Mouse (Mus musculus): ENCODE data around the gene Wdr81.

The Wdr81 gene

GRCm38 (mm10) chr11:75453991-75454930 is at the start of gene Wdr81:
Wdr81 (minus strand) TSS chr11:75454717.
- DNase-seq (ENCODE audit: inconsistent age in 2 of 2, low spot score in 1 of 2) = peak; percentile 90 to 96

- DNase-seq (ENCODE audit: inconsistent age in 2 of 2, low spot score in 1 of 2) = peak in 1 of 2 experiments; percentile 72
Measured at GRCm38 (mm10) chr11:75498126-75498525, 43.6 kb upstream of the Wdr81 start.

GRCm38 (mm10) chr11:75494296-75495049 is 40.0 kb upstream of the Wdr81 start:
- no peak for DNase-seq (ENCODE audit: inconsistent age in 2 of 2, low spot score in 1 of 2)

DNA sequence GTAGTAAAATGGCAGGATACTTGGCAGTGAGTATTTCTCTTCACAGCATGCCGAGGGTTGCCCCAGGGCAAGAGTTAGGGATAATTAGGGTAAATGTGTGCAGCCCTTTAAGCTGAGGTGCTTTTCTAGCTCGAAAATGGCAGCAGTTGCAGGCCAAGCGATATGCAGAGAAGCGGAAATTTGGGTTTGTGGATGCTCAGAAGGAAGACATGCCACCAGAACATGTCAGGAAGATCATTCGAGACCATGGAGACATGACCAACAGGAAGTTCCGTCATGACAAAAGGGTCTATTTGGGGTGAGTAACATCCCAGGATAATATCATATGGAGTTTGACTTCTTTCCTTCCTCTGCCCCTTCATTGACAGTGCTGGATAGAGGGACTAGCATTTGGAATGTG is 33.0 kb upstream of the Wdr81 start:
- DNase-seq (ENCODE audit: inconsistent age in 2 of 2, low spot score in 1 of 2) = no peak

DNA sequence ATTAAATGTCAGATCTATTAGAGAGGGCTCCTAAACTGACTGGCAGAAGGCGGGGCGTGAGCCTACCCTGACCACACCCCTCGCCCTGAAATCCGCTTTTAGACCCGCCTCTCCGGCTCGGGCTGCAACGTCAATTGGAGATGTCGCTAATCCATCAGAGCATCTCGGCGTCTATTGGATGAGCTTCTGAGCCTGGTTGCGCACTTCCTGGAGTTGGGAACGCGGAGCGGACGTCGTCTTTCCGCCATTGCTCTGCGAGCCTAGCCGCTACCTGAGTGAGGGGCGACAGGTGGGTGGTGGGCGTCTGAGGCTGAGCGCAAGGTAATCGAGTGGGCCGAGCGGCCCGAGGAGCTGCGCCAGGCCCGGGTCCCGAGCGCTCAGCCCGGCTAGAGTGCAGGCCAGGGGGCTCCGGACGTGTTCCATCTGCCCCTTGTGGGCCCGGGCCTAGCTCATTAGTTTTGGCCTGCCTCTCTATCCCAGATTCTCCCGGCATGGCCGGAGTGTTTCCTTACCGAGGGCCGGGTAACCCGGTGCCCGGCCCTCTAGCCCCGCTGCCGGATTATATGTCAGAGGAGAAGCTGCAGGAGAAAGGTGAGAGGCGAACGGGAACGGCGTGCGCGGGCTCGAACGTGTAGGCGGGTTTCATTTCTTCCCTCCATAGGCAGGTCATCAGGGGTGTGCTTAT is 32.2 kb upstream of the Wdr81 start, which contains the start of gene Prpf8:
TSS of gene Prpf8 (plus strand) at position 216 of the 685 bp plus-strand sequence.
- DNase-seq (ENCODE audit: inconsistent age in 2 of 2, low spot score in 1 of 2) = peak; percentile 97 to 100

DNA sequence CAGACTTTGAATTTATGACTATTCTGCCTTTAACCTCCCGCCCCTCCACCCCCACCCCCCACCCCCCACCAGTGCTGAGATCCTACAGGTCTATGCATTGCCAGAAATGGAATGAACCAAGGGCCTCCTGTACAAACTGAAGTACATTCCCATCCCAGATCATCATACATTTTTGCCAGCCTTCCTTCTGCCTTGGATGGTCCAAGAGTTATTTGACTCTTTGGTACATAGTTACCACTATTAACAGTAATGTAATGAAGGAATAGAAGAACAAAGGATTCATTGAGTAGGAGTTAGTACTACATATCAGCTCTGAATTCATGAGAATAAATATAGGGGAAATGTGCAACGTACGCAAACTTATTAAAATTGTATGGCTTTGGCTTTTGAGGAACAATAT is 31.7 kb upstream of the Wdr81 start:
- no peak for DNase-seq (ENCODE audit: inconsistent age in 2 of 2, low spot score in 1 of 2)

GRCm38 (mm10) chr11:75473376-75473775 is 18.9 kb upstream of the Wdr81 start:
- DNase-seq (ENCODE audit: inconsistent age in 2 of 2, low spot score in 1 of 2) = no peak

DNA sequence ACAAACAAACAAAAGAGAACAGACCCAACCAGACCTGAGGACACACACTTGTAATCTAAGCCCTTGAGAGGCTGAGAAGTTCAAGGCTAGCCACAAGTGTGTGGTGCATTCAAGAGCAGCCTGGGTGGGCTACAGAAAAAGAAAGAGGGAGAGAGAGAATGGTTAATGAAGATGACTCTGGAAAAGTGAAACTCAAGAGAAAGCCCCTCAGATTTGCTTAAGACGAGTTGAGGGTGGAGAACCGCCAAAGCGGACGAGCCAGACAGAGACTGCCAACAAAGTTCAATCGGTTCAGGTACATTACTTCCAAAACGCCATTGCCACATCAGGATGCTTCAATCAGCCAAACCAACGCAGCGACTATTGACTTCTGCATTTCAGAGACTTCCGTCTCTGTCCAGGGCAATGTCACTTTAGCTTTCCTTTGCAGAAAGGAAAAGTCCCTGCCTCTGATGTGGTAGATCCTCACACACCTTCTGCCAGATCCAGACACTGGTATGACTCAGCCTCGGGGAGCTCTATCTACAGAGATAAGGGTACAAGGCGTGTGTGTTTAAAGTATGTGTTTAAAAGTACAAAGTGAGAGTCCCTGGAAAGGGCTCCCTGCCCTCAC is 18.1 kb upstream of the Wdr81 start:
- DNase-seq (ENCODE audit: inconsistent age in 2 of 2, low spot score in 1 of 2) = peak in 1 of 2 experiments; percentile 65

DNA sequence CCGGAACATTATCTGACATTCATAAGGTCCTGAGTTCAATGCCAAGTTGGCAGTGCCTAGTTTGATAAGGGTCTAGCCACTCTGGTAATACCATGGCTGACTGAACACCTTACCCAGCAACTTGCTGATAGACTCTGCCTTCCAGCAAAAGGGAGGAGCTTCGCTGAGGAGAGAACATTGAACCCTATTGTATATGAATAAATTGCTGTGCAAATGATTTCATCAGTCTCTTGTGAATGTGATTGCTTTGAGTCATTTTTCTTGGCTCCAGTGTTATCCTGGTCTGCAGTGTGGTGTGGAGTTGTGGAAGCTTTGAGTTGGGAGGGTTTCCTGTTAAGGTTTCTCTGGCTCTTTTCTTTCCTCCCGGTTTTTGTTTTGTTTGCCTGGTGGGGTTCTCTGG is 16.2 kb upstream of the Wdr81 start:
- peak in 1 of 2 experiments; percentile 26 for DNase-seq (ENCODE audit: inconsistent age in 2 of 2, low spot score in 1 of 2)

GRCm38 (mm10) chr11:75469261-75469660 is 14.7 kb upstream of the Wdr81 start:
- DNase-seq (ENCODE audit: inconsistent age in 2 of 2, low spot score in 1 of 2) = no peak

DNA sequence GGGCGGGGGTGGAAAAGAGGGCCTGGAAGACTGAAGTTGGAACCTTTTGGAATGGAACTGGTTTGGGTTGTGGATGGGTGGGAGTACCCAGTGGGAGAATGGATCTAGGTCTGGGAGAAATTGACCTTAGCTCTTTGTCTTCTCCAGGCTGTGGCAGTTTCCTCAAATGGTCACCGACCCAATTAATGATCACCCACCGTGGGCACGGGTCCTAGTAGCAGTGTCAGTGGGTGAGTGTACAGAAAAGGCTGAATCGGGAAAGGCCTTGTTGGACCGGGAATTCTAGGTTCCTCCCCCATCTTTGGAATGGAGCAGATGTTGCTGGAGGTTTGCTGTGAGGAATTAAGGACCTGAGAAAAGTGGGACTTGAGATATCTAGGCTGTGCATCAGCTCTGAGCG is 13.9 kb upstream of the Wdr81 start:
- DNase-seq (ENCODE audit: inconsistent age in 2 of 2, low spot score in 1 of 2) = no peak

- DNase-seq (ENCODE audit: inconsistent age in 2 of 2, low spot score in 1 of 2) = peak; percentile 86 to 93
Measured at GRCm38 (mm10) chr11:75467512-75468215, 13.1 kb upstream of the Wdr81 start.

DNA sequence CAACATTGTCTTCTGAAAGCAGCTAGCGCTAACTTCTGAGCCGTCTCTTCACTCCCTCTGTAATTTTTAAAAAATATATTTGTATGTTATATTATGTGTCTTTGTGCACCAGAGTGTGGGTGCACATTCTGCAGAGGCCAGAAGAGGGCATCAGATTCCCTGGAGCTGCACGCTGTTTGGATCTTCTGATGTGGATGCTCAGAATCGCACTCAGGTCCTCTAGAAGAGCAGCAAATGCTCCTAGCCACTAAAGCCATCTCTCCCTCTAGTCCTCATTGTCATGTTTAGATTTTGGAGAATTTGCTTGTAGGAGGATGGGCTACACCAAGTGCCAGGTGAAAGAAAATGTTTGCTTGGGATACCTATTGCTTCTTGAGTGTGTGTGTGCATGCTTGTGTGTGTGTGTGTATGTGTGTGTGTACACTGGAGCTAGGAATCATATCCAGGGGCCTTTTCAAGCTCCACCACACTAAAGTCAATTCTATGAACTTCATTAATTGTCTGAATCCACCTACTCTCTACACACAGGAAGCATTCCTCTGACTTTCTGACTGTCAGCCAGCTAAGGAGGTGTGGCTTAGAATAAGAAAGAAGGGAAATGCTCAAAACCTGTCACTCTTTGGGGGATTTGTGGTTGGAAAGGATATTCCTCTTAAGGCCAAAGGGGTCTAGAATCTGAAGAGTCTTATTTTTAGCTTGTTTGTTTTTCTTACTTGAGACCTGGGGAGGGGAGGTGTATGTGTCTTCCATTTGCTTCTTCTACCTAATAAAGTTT is 12.4 kb upstream of the Wdr81 start:
- DNase-seq (ENCODE audit: inconsistent age in 2 of 2, low spot score in 1 of 2) = peak in 1 of 2 experiments; percentile 58

DNA sequence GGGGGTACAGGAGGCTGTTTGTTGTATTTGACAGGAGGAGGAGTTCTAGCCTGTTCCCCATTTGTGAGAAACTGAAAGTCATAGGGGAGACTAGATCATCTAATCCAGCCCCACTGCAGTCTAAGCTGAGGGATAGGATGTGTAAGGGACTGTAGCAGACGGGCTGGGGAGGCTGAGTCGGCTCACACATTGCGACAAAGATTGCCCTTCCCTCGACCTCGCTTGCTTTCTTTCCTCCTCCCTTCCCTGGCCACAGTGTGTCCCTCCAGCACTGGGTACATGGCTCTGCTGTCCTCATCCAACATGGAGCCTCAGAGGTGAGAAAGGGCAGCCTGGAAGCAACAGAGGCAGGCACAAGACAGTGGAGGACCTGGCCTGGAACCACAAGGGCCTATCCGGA is 10.5 kb upstream of the Wdr81 start:
- DNase-seq (ENCODE audit: inconsistent age in 2 of 2, low spot score in 1 of 2) = no peak

- peak in 1 of 2 experiments; percentile 25 for DNase-seq (ENCODE audit: inconsistent age in 2 of 2, low spot score in 1 of 2)
Measured at GRCm38 (mm10) chr11:75464417-75464816, 9.9 kb upstream of the Wdr81 start.

- peak; percentile 42 to 67 for DNase-seq (ENCODE audit: inconsistent age in 2 of 2, low spot score in 1 of 2)
Measured at GRCm38 (mm10) chr11:75463624-75464023, 9.1 kb upstream of the Wdr81 start.

- peak; percentile 98 for DNase-seq (ENCODE audit: inconsistent age in 2 of 2, low spot score in 1 of 2)
Measured at GRCm38 (mm10) chr11:75462865-75463336, 8.4 kb upstream of the Wdr81 start.

DNA sequence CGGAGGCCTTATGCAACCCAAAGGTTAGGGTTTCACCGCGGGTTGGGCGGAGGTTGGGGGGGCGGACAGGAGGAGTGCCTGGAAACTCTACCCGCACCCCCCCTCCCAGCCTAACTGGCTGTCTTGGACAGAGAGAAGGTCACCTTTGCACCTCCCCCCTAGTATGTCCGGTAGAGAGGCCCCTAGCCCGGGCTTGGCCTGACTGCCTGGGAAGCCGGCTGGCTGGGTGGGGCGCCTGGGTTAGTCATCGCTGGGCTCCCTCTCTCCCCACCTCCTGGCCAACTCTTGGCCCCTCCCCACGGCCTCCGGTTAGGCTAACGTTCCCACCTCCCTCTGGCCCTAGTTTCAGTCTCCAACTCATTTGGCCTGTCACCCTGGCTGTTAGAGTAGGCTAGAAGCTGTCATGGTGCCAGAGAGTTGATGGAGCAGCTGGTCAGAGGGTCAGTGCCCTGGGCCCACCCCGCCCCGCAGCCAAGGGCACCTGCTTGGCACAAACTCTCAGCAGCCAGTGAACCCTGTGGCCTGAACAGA is 7.8 kb upstream of the Wdr81 start:
- peak; percentile 94 to 97 for DNase-seq (ENCODE audit: inconsistent age in 2 of 2, low spot score in 1 of 2)

GRCm38 (mm10) chr11:75461743-75462252 is 7.3 kb upstream of the Wdr81 start:
- no peak for DNase-seq (ENCODE audit: inconsistent age in 2 of 2, low spot score in 1 of 2)
